Mouse (Mus musculus): ENCODE results near the gene Cfap43. TPM values are rescaled to one million over a fixed set of nuclear protein-coding genes. Genes with fewer than 3 reads are reported as not detected.

Gene Cfap43
- polyA plus RNA-seq, 1 experiment from 2014 or later: 0.19 TPM

DNA sequence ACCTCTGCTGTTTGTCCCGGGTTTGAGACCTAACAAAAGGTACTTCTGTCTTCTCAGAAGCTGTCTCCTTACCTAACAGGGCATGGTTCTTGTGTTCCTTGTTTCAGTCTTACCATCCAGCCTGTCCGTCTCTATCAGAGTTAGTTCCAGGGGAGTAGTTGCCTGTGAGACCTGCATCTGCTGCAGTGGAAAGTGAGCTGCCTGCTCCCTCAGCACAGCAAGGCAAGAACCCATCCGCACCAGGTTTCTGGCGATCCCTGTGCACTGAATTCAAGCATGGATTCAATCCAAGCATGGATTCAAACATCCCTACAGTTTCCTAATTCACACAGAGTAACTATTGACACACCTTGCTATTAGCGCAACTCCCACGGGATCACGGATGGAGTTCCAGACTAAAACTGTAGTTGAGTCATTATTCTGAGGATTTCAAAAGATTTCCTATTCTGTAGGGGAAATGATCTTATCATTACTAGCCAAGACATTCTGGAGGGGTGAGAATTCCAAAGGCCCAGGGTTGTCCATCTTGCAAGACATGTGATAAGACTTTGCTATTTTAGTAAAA is 48.9 kb downstream of the Cfap43 start:
- Histone ChIP-seq H3K4me3 (ENCODE audit: low read depth, low read length) (no peak overlapping the region), H3K9ac (ENCODE audit: low read length) (no peak overlapping the region), H3K36me3 (ENCODE audit: control insufficient read depth, insufficient read depth, low read length) (no peaks in the 10 kb centered on the region), H3K9me3 (ENCODE audit: control insufficient read depth, low read length) (no peaks in the 10 kb centered on the region), H3K4me2 (ENCODE audit: low read depth) (no peak overlapping the region), H3K27me3 (ENCODE audit: control insufficient read depth, insufficient read depth, low read length) (no peaks in the 10 kb centered on the region), H3K27ac (ENCODE audit: low read depth, low read length) (no peak overlapping the region), H3K4me1 (ENCODE audit: control insufficient read depth, insufficient read depth, low read length) (no peaks in the 10 kb centered on the region)
- DNase-seq (ENCODE audit: low spot score) (no peak), ATAC-seq (ENCODE audit: insufficient read depth, low FRiP score, low TSS enrichment) (no peak)
- WGBS: 76% methylated on average over 7 of the region's 7 CpGs

DNA sequence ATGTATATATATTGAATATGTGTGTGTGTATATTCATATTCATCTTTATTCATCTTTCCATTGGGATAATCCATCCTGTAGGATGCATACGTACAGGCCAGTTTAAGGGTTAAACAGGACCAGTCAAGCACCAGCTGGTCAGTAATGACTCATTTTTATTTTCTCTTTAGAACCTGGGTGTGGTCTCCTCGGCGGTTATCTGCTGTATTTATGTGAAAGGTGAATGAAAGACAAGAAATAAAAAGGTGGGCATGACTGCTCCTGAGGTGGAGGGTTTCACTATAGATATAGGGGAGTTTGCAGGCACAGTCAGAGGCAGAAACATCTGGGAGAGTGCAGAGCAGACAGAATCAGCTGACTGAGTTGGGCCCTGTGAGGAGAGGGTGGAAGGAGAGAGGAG is 49.6 kb downstream of the Cfap43 start:
- no peak overlapping the region for H3K9ac ChIP-seq (ENCODE audit: low read length)
- H3K27me3 ChIP-seq (ENCODE audit: control insufficient read depth, insufficient read depth, low read length): no peaks in the 10 kb centered on the region
- no peak overlapping the region for H3K4me3 ChIP-seq (ENCODE audit: low read depth, low read length)
- no peaks in the 10 kb centered on the region for H3K4me1 ChIP-seq (ENCODE audit: control insufficient read depth, insufficient read depth, low read length)
- ATAC-seq (ENCODE audit: insufficient read depth, low FRiP score, low TSS enrichment) (no peak), DNase-seq (ENCODE audit: low spot score) (no peak)
- no peaks in the 10 kb centered on the region for H3K9me3 ChIP-seq (ENCODE audit: control insufficient read depth, low read length)
- no peak overlapping the region for H3K27ac ChIP-seq (ENCODE audit: low read depth, low read length)
- 65% methylated on average over 3 of the region's 3 CpGs for WGBS
- H3K36me3 ChIP-seq (ENCODE audit: control insufficient read depth, insufficient read depth, low read length): no peaks in the 10 kb centered on the region
- no peak overlapping the region for H3K4me2 ChIP-seq (ENCODE audit: low read depth)

DNA sequence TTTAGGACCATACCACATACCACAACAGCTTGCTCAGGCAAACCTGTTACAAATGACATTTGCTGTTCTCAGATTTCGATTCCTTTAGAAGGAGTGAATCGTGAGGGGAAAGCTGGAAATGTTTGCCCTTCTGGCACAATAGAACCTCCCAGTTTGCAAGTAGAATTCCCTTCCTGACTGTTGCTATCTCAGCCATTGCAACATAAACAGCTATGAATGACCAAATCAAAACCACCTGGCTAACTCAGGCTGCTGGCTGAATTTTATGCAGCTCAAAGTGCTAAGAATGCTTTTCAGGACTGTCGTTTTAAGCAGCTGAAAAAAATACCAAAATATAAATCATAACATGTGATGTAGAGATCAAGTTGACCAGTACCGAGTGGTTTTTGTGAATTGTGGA is 50.1 kb downstream of the Cfap43 start:
- Histone ChIP-seq H3K4me2 (ENCODE audit: low read depth) (no peak overlapping the region), H3K4me1 (ENCODE audit: control insufficient read depth, insufficient read depth, low read length) (no peaks in the 10 kb centered on the region), H3K36me3 (ENCODE audit: control insufficient read depth, insufficient read depth, low read length) (no peaks in the 10 kb centered on the region), H3K4me3 (ENCODE audit: low read depth, low read length) (no peak overlapping the region), H3K9ac (ENCODE audit: low read length) (no peak overlapping the region), H3K27ac (ENCODE audit: low read depth, low read length) (no peak overlapping the region), H3K27me3 (ENCODE audit: control insufficient read depth, insufficient read depth, low read length) (no peaks in the 10 kb centered on the region), H3K9me3 (ENCODE audit: control insufficient read depth, low read length) (no peaks in the 10 kb centered on the region)
- 66% methylated on average over 4 of the region's 4 CpGs for WGBS
- ATAC-seq (ENCODE audit: insufficient read depth, low FRiP score, low TSS enrichment) (no peak), DNase-seq (ENCODE audit: low spot score) (no peak)

DNA sequence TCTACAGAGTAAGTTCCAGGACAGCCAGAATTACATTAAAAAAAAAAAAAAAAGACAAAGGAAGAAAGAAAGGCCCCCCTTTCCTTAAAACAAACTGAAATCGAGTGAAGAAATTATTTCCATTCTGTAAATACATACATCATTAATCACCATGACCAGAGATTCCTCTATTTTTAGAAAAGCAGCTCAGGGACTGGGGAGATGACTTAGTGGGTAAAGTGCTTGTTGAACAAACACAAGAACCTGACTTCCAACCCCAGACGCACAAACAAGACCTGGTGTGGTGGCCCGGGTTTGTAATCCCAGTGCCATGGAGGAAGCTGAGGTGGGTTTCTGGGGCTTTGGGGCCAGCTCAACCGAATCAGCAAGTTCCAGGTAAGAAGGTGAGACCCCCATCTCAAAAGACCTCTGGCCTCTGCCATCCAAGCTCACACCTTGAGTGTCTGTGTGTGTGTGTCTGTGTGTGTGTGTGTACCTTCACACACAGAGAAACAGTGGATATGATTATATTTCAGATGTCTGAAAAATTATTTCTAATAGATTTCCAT is 51.4 kb downstream of the Cfap43 start:
- Histone ChIP-seq H3K36me3 (ENCODE audit: control insufficient read depth, insufficient read depth, low read length) (no peaks in the 10 kb centered on the region), H3K9me3 (ENCODE audit: control insufficient read depth, low read length) (no peaks in the 10 kb centered on the region), H3K4me1 (ENCODE audit: control insufficient read depth, insufficient read depth, low read length) (no peaks in the 10 kb centered on the region), H3K4me2 (ENCODE audit: low read depth) (no peak overlapping the region), H3K9ac (ENCODE audit: low read length) (no peak overlapping the region), H3K27me3 (ENCODE audit: control insufficient read depth, insufficient read depth, low read length) (no peaks in the 10 kb centered on the region), H3K27ac (ENCODE audit: low read depth, low read length) (no peak overlapping the region), H3K4me3 (ENCODE audit: low read depth, low read length) (no peak overlapping the region)
- DNase-seq (ENCODE audit: low spot score) (no peak), ATAC-seq (ENCODE audit: insufficient read depth, low FRiP score, low TSS enrichment) (no peak)
- 69% methylated on average over 4 of the region's 4 CpGs for WGBS

DNA sequence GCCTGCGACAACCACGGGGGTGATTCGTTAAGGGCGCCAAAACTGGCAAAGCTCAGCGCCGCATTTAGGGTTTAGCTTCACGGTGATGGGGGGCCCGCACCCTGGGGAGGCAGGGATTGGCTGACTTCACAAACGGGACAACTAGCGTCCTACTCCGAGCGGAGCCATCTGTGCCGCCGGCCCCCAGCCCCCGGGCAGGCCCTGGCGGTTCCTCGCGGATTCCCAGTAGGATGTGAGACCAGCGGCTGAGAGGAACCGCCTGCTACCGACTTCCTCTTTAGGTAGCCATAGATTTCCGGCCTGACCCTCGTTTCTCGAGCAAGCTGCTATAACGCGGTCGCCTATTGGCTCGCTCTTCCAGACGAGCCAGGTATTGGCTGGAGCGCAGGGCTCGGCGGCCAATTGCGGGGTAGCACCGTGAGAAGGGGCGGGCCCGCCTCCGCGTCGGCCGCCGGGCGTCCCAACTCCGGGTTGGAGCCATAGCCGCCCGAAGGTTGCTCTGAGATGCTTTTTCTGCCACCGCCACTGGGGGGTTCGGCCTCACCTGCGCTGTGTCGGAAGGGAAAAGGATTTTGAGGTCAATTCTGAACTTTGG is 53.6 kb downstream of the Cfap43 start, which contains the start of gene Gsto2:
Gene Gsto2, plus strand, starts transcription at position 182 of the 595 bp plus-strand sequence.
- DNase-seq (ENCODE audit: low spot score): peak; percentile 96
- under 1% methylated on average over 49 of the region's 49 CpGs for WGBS
- peak within 1 kb of the TSS; percentile 77; the same call in 1 of the 2 replicates for H3K27ac ChIP-seq (ENCODE audit: low read depth, low read length)
- H3K9me3 ChIP-seq (ENCODE audit: control insufficient read depth, low read length): no peaks in the 10 kb centered on the region
- ATAC-seq (ENCODE audit: insufficient read depth, low FRiP score, low TSS enrichment): peak; percentile 100
- H3K4me3 ChIP-seq (ENCODE audit: low read depth, low read length): peak within 1 kb of the TSS; percentile 60
- no peaks in the 10 kb centered on the region for H3K27me3 ChIP-seq (ENCODE audit: control insufficient read depth, insufficient read depth, low read length)
- no peaks in the 10 kb centered on the region for H3K4me1 ChIP-seq (ENCODE audit: control insufficient read depth, insufficient read depth, low read length)
- H3K4me2 ChIP-seq (ENCODE audit: low read depth): peak within 1 kb of the TSS; percentile 72
- no peaks in the 10 kb centered on the region for H3K36me3 ChIP-seq (ENCODE audit: control insufficient read depth, insufficient read depth, low read length)
- peak within 1 kb of the TSS; percentile 83 for H3K9ac ChIP-seq (ENCODE audit: low read length)

DNA sequence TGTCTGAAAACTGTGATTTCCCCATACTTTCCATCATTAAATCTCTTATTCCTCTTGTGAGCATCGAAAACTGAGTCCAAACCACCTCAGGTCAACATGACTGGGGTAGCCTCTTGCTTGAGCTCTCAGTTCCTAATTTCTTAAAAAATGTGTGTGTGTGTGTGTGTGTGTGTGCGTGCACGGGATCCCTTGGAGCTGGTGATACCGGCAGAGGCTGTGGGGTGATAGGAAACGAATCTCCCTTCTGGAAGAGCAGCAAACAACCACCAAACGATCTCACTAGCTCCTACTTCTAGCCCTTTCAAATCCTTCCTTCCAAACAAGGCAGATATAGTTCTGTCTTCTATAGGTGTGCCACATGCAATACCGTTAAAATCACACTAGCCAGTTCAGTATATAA is 54.4 kb downstream of the Cfap43 start:
- Histone ChIP-seq H3K4me1 (ENCODE audit: control insufficient read depth, insufficient read depth, low read length) (no peaks in the 10 kb centered on the region), H3K9me3 (ENCODE audit: control insufficient read depth, low read length) (no peaks in the 10 kb centered on the region), H3K4me3 (ENCODE audit: low read depth, low read length) (peak overlapping the region; percentile 60), H3K4me2 (ENCODE audit: low read depth) (peak overlapping the region; percentile 72), H3K27me3 (ENCODE audit: control insufficient read depth, insufficient read depth, low read length) (no peaks in the 10 kb centered on the region), H3K36me3 (ENCODE audit: control insufficient read depth, insufficient read depth, low read length) (no peaks in the 10 kb centered on the region), H3K27ac (ENCODE audit: low read depth, low read length) (no peak overlapping the region), H3K9ac (ENCODE audit: low read length) (no peak overlapping the region)
- peak; percentile 6 for DNase-seq (ENCODE audit: low spot score)
- no peak for ATAC-seq (ENCODE audit: insufficient read depth, low FRiP score, low TSS enrichment)
- WGBS: 83% methylated on average over 7 of the region's 7 CpGs

DNA sequence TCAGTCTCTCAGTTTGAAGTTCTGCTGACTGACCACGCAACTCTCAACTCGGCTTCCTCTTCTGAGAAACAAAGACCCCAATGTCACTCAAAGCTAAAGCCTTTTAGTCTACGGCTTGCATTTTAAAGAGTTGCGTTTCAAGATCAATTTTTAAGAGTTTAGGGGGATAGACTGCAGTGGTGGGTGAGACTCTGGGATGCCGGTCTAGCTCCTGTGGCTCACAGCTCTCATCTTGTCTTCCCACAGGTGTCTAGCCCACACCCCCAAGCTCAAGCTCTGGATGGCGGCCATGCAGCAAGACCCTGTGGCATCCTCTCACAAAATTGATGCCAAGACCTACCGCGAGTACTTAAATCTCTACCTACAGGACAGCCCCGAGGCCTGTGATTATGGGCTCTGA is 55.0 kb downstream of the Cfap43 start:
- H3K9me3 ChIP-seq (ENCODE audit: control insufficient read depth, low read length): no peaks in the 10 kb centered on the region
- H3K36me3 ChIP-seq (ENCODE audit: control insufficient read depth, insufficient read depth, low read length): no peaks in the 10 kb centered on the region
- no peaks in the 10 kb centered on the region for H3K4me1 ChIP-seq (ENCODE audit: control insufficient read depth, insufficient read depth, low read length)
- no peak overlapping the region for H3K4me2 ChIP-seq (ENCODE audit: low read depth)
- no peak overlapping the region for H3K4me3 ChIP-seq (ENCODE audit: low read depth, low read length)
- H3K27ac ChIP-seq (ENCODE audit: low read depth, low read length): no peak overlapping the region
- H3K27me3 ChIP-seq (ENCODE audit: control insufficient read depth, insufficient read depth, low read length): no peaks in the 10 kb centered on the region
- no peak for ATAC-seq (ENCODE audit: insufficient read depth, low FRiP score, low TSS enrichment)
- DNase-seq (ENCODE audit: low spot score): peak; percentile 7
- H3K9ac ChIP-seq (ENCODE audit: low read length): no peak overlapping the region
- 98% methylated on average over 9 of the region's 9 CpGs for WGBS

DNA sequence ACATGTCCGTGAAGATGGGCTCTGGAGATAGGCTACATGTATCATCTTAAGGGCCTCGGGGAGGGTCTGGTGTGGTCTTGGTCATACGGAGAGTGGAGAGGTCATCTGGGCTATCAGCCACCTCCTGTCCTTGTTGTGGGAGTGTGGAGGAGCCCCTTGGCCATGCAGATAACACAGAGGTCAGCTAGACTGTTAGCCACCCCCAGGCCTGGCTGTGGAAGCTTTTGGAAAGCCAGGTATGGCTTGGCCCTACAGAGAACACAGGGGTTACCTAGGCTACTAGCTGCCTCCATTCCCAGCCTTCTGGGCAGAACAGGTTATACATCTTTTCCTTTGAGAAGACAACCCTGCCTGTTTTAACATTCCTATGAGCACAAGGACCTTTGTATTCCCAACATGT is 56.5 kb downstream of the Cfap43 start:
- no peaks in the 10 kb centered on the region for H3K9me3 ChIP-seq (ENCODE audit: control insufficient read depth, low read length)
- no peaks in the 10 kb centered on the region for H3K27me3 ChIP-seq (ENCODE audit: control insufficient read depth, insufficient read depth, low read length)
- no peak overlapping the region for H3K27ac ChIP-seq (ENCODE audit: low read depth, low read length)
- H3K4me1 ChIP-seq (ENCODE audit: control insufficient read depth, insufficient read depth, low read length): no peaks in the 10 kb centered on the region
- no peak overlapping the region for H3K4me3 ChIP-seq (ENCODE audit: low read depth, low read length)
- H3K4me2 ChIP-seq (ENCODE audit: low read depth): no peak overlapping the region
- no peaks in the 10 kb centered on the region; the same call in 1 of the 2 replicates for H3K36me3 ChIP-seq (ENCODE audit: control insufficient read depth, insufficient read depth, low read length)
- peak; percentile 7 for DNase-seq (ENCODE audit: low spot score)
- WGBS: 95% methylated on average over 3 of the region's 3 CpGs
- no peak for ATAC-seq (ENCODE audit: insufficient read depth, low FRiP score, low TSS enrichment)
- H3K9ac ChIP-seq (ENCODE audit: low read length): no peak overlapping the region

DNA sequence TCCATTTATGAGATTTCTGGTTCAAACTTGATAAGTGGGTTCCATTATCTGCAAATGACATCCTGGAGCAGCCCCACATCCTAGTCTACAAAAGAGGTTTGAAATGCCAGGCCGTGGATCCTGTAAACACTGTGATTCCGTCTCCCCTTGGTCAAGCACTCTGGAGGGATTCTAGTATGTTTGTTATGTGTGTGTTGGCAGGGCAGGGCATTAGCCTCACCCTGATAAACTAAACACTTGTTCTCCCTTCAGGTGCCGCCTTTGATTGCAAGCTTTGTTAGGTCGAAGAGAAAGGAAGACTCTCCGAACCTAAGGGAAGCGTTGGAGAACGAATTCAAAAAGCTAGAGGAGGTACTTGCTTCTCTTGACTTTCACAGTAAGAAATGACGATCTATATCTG is 59.9 kb downstream of the Cfap43 start:
- H3K27ac ChIP-seq (ENCODE audit: low read depth, low read length): no peak overlapping the region
- no peaks in the 10 kb centered on the region for H3K9me3 ChIP-seq (ENCODE audit: control insufficient read depth, low read length)
- H3K27me3 ChIP-seq (ENCODE audit: control insufficient read depth, insufficient read depth, low read length): no peaks in the 10 kb centered on the region
- 94% methylated on average over 8 of the region's 8 CpGs for WGBS
- no peak overlapping the region for H3K4me2 ChIP-seq (ENCODE audit: low read depth)
- no peaks in the 10 kb centered on the region for H3K4me1 ChIP-seq (ENCODE audit: control insufficient read depth, insufficient read depth, low read length)
- H3K36me3 ChIP-seq (ENCODE audit: control insufficient read depth, insufficient read depth, low read length): no peaks in the 10 kb centered on the region; the same call in 1 of the 2 replicates
- no peak for ATAC-seq (ENCODE audit: insufficient read depth, low FRiP score, low TSS enrichment)
- H3K4me3 ChIP-seq (ENCODE audit: low read depth, low read length): no peak overlapping the region
- peak; percentile 6 for DNase-seq (ENCODE audit: low spot score)
- H3K9ac ChIP-seq (ENCODE audit: low read length): no peak overlapping the region
